In genomic region chr8:124193992-124194391, GRCm38 (mm10) we compare ENCODE assay signal across 18 mouse cellular contexts. TPM values are rescaled to one million over a fixed set of nuclear protein-coding genes. Genes with fewer than 3 reads are reported as not detected.
DNase-seq lines count a peak whose midpoint lies in the region; ATAC-seq and TF ChIP-seq lines count a peak whose summit lies in the region.
"Had no signal": no experiment of that assay in that cellular context is flagged by ENCODE, and none has a peak within 500 bp of the region (broad histone marks: within the 10 kb centered on the region; RNA-seq: fewer than 3 reads in every experiment).

No protein-coding gene starts in this region.

- no peaks in the 10 kb centered on the region for H3K27me3 ChIP-seq in hindbrain, embryonic 16.5 days (replicated peaks; ENCODE audit: control insufficient read depth, insufficient read depth, low read length)
- H3K27me3 ChIP-seq in hindbrain, embryonic 12.5 days = no peaks in the 10 kb centered on the region
- H3K27me3 ChIP-seq in midbrain, embryonic 13.5 days = peaks cover 2% of the 10 kb centered on the region; the same call in 1 of the 2 replicates
- H3K27me3 ChIP-seq in midbrain, postnatal 0 days (ENCODE audit: insufficient read depth, low read length) = no peaks in the 10 kb centered on the region
- H3K27me3 ChIP-seq: embryonic facial prominence, embryonic 15.5 days; hindbrain, embryonic 13.5 days had no signal

- ATAC-seq in hindbrain, embryonic 16.5 days = peak; percentile 76
- ATAC-seq in hindbrain, embryonic 12.5 days (ENCODE audit: low FRiP score) = no peak
- peak; percentile 55; the same call in 1 of the 2 replicates for ATAC-seq in midbrain, embryonic 13.5 days
- ATAC-seq in midbrain, postnatal 0 days (ENCODE audit: low FRiP score) = peak; percentile 49
- ATAC-seq: inflammation-experienced regulatory T-cells, adult 6 months had no signal

- TF ChIP-seq CTCF in brain, embryonic 14.5 days (IDR thresholded peaks at IDR 0.05; ENCODE audit: borderline replicate concordance, extremely low read depth, insufficient read depth, insufficient read length) = no peak
- no peak for TF ChIP-seq CTCF in midbrain, postnatal 0 days (IDR thresholded peaks at IDR 0.05)

- H3K36me3 ChIP-seq in hindbrain, embryonic 16.5 days (ENCODE audit: control insufficient read depth, insufficient read depth, low read length) = no peaks in the 10 kb centered on the region
- no peaks in the 10 kb centered on the region for H3K36me3 ChIP-seq in hindbrain, embryonic 12.5 days
- H3K36me3 ChIP-seq in midbrain, embryonic 13.5 days = no peaks in the 10 kb centered on the region
- no peaks in the 10 kb centered on the region for H3K36me3 ChIP-seq in midbrain, postnatal 0 days (ENCODE audit: insufficient read depth, low read length)
- H3K36me3 ChIP-seq: embryonic facial prominence, embryonic 15.5 days; hindbrain, embryonic 13.5 days had no signal

- no peak overlapping the region for H3K9ac ChIP-seq in hindbrain, embryonic 16.5 days (ENCODE audit: low read depth, low read length)
- no peak overlapping the region for H3K9ac ChIP-seq in hindbrain, embryonic 12.5 days
- no peak overlapping the region for H3K9ac ChIP-seq in midbrain, embryonic 13.5 days (replicated peaks)
- H3K9ac ChIP-seq in midbrain, postnatal 0 days (replicated peaks; ENCODE audit: low read length, poor library complexity, severe bottlenecking) = no peak overlapping the region
- H3K9ac ChIP-seq: embryonic facial prominence, embryonic 15.5 days; hindbrain, embryonic 13.5 days had no signal

- no peak overlapping the region for H3K27ac ChIP-seq in hindbrain, embryonic 16.5 days (ENCODE audit: low read depth, low read length)
- no peak overlapping the region for H3K27ac ChIP-seq in hindbrain, embryonic 12.5 days
- no peak overlapping the region for H3K27ac ChIP-seq in midbrain, embryonic 13.5 days
- peak overlapping the region; percentile 43; the same call in 1 of the 2 replicates for H3K27ac ChIP-seq in midbrain, postnatal 0 days (ENCODE audit: low read depth, low read length)
- H3K27ac ChIP-seq: embryonic facial prominence, embryonic 15.5 days; hindbrain, embryonic 13.5 days had no signal

- peak; percentile 38 for DNase-seq in brain, embryonic 14.5 days (ENCODE audit: low read depth)
- DNase-seq in midbrain, postnatal 0 days (ENCODE audit: low spot score) = no peak
- no peak for DNase-seq in kidney, adult 11 months
- DNase-seq: adrenal gland, adult 2 months; adrenal gland, postnatal 25 days; cerebellum, adult 8-10 months; cerebellum, postnatal 14 days; embryo, embryonic 11 days; gastrocnemius, postnatal 25 days; heart, postnatal 10 days; heart, postnatal 4 days had no signal

- no peak overlapping the region for H3K4me2 ChIP-seq in hindbrain, embryonic 16.5 days (ENCODE audit: low read length)
- no peak overlapping the region for H3K4me2 ChIP-seq in hindbrain, embryonic 12.5 days (replicated peaks)
- H3K4me2 ChIP-seq in midbrain, embryonic 13.5 days (replicated peaks) = no peak overlapping the region
- H3K4me2 ChIP-seq in midbrain, postnatal 0 days (ENCODE audit: low read depth, low read length, poor library complexity, severe bottlenecking) = no peak overlapping the region
- H3K4me2 ChIP-seq: embryonic facial prominence, embryonic 15.5 days; hindbrain, embryonic 13.5 days had no signal

- no peak for TF ChIP-seq POLR2A in brain, embryonic 14.5 days (IDR thresholded peaks at IDR 0.05; ENCODE audit: borderline replicate concordance, extremely low read depth, insufficient read depth, insufficient read length, poor library complexity, severe bottlenecking)

- no peak overlapping the region for H3K4me3 ChIP-seq in hindbrain, embryonic 16.5 days (ENCODE audit: low read length)
- no peak overlapping the region for H3K4me3 ChIP-seq in hindbrain, embryonic 12.5 days
- no peak overlapping the region for H3K4me3 ChIP-seq in midbrain, embryonic 13.5 days (replicated peaks)
- H3K4me3 ChIP-seq in midbrain, postnatal 0 days (ENCODE audit: low read depth, low read length) = no peak overlapping the region
- H3K4me3 ChIP-seq: embryonic facial prominence, embryonic 15.5 days; erythroblast, embryonic 14.5 days; hindbrain, embryonic 13.5 days had no signal

- H3K4me1 ChIP-seq in hindbrain, embryonic 16.5 days (ENCODE audit: control insufficient read depth, insufficient read depth, low read depth, low read length) = no peaks in the 10 kb centered on the region
- H3K4me1 ChIP-seq in hindbrain, embryonic 12.5 days = 0 out of 2 replicates have a peak, but pooled peaks cover 4% of the 10 kb centered on the region
- H3K4me1 ChIP-seq in midbrain, embryonic 13.5 days (replicated peaks) = peaks cover 10% of the 10 kb centered on the region; the same call in 1 of the 2 replicates
- peaks cover 5% of the 10 kb centered on the region; the same call in 1 of the 2 replicates for H3K4me1 ChIP-seq in midbrain, postnatal 0 days (ENCODE audit: insufficient read depth, low read length)

- no peaks in the 10 kb centered on the region for H3K9me3 ChIP-seq in hindbrain, embryonic 16.5 days (ENCODE audit: control insufficient read depth, low read length)
- H3K9me3 ChIP-seq in hindbrain, embryonic 12.5 days (replicated peaks) = no peaks in the 10 kb centered on the region
- H3K9me3 ChIP-seq in midbrain, embryonic 13.5 days = no peaks in the 10 kb centered on the region
- no peaks in the 10 kb centered on the region for H3K9me3 ChIP-seq in midbrain, postnatal 0 days (ENCODE audit: low read length)
- H3K9me3 ChIP-seq: embryonic facial prominence, embryonic 15.5 days; hindbrain, embryonic 13.5 days had no signal

- WGBS in hindbrain, embryonic 16.5 days = 58% methylated on average over 5 of the region's 5 CpGs
- 71% methylated on average over 5 of the region's 5 CpGs for WGBS in hindbrain, embryonic 12.5 days
- WGBS in midbrain, embryonic 13.5 days = 65% methylated on average over 5 of the region's 5 CpGs
- WGBS in midbrain, postnatal 0 days = 38% methylated on average over 5 of the region's 5 CpGs

RNA-seq across cellular contexts. Expression of gene Galnt2, which starts 37.2 kb away (rescaled TPM):
- polyA plus RNA-seq in hindbrain, embryonic 16.5 days (2015; fragmentation: Nextera tagmentation; extraction: Ambion mirVana) = 33.8 and 40.2 TPM in 2 replicates
- 84.8 and 86.1 TPM in 2 replicates for polyA plus RNA-seq in hindbrain, embryonic 12.5 days (2016; fragmentation: Nextera tagmentation; extraction: Ambion mirVana)
- polyA plus RNA-seq in brain, embryonic 14.5 days (2012; rRNA removed) = 42.0 and 50.3 TPM in 2 replicates
- 47.2 and 53.5 TPM in 2 replicates for polyA plus RNA-seq in midbrain, embryonic 13.5 days (2015; fragmentation: Nextera tagmentation; extraction: Ambion mirVana)
- total RNA-seq in midbrain, postnatal 0 days (2014; rRNA removed) = 51.3 and 80.9 TPM in 2 replicates
- polyA plus RNA-seq in midbrain, postnatal 0 days (2015; fragmentation: Nextera tagmentation; extraction: Ambion mirVana) = 65.4 and 66.4 TPM in 2 replicates
